Mouse (Mus musculus): Measurements from ENCODE around the gene Nqo1. TPM values are rescaled to one million over a fixed set of nuclear protein-coding genes. Genes with fewer than 3 reads are reported as not detected.

Gene Nqo1
- total RNA-seq, 2 experiments from 2014 or later = 1.6 to 2.4 TPM

Other genes starting within 250 kb of the Nqo1 start
- gene Nfat5, start 109.7 kb downstream of the Nqo1 start, total RNA-seq (2015) = 32.2 and 33.1 TPM in 2 replicates
- 17.6 and 19.4 TPM in 2 replicates for gene Nfat5, start 109.7 kb downstream of the Nqo1 start, total RNA-seq (2017)
- gene Nob1, start 21.8 kb upstream of the Nqo1 start, total RNA-seq (2015) = 16.1 and 16.2 TPM in 2 replicates
- 8.7 and 12.6 TPM in 2 replicates for gene Nob1, start 21.8 kb upstream of the Nqo1 start, total RNA-seq (2017)
- gene Wwp2, start 33.2 kb upstream of the Nqo1 start, total RNA-seq (2015) = 37.4 and 50.0 TPM in 2 replicates
- 55.5 and 74.5 TPM in 2 replicates for gene Wwp2, start 33.2 kb upstream of the Nqo1 start, total RNA-seq (2017)
- gene Psmd7, start 185.3 kb upstream of the Nqo1 start, total RNA-seq (2015) = 76.0 and 79.3 TPM in 2 replicates
- gene Psmd7, start 185.3 kb upstream of the Nqo1 start, total RNA-seq (2017) = 33.6 and 47.5 TPM in 2 replicates